Mouse (Mus musculus) adrenal gland, adult 2 months (tissue): ENCODE results near the gene Ank3. TPM values are rescaled to one million over a fixed set of nuclear protein-coding genes. Genes with fewer than 3 reads are reported as not detected.

Experiments
- DNase-seq: peaks from one replicate; pipeline ENCODE4 v3.0.0; 2021
- polyA plus RNA-seq: library from polyadenylated mRNA; depleted of rRNA; stranded (reverse); fragments of >200 nt; gene quantifications from 2 replicates; pipeline ENCODE4 v1.2.3, GENCODE M21; 2012
- total RNA-seq, 2 experiments: library from RNA; stranded (reverse); gene quantifications; 2 replicates each; pipeline ENCODE4 v1.2.3; 2021

The Ank3 gene
- total and polyA plus RNA-seq, 3 experiments = 0.79 to 12.9 (median 10.2) TPM

DNA sequence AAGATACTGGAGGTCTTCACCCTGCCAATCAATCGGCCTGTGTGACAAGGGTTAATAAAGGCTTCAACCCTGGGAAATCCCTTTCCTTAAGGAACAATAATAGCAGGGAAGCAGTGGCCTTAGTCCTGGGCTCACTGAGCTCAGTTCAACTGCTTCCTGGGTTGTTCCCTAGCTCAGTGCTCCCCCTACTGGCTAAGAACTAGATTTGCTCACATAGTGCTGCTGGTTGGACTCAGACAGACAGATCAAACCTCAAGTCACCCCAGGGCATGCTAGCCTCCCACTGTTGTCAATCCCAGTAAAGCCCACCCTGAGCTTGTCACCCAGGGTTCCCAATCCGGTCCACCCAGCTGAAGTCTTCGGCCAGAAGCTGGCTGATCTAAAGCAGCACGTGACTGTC, 447.2 kb downstream of the Ank3 start:
- DNase-seq = peak; percentile 41

DNA sequence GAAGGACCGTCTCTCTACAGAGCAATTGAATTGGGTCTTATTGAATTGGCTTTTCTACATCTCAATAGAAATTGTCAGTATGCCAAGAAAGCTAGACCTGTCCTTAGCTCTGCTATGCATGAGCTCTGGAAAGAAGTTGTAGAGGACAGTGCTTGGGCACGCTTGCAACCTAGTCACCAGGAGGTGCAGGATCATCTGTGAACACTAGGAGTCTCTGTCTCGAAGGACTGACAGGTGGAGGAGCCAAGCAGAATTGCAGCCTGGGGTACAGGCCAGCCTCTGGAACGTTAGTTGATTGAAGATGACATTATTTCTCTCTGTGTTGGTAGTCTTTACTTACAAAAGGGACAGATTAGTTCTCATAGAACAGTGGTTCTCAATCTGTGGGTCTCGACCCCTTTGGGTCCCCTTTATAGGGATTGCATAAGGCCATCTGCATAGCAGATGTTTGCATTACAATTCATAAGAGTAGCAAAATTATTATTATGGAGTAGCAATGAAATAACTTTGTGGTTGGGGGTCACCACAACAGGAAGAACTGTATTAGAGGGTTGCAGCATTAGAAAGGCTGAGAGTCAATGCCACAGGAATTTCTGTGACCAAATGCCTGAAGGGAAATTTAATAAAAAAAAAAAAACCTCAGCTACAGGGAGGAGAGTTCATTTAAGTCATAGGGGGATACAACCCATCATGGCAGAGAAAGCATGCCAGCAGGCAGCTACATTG, 454.0 kb downstream of the Ank3 start:
- no peak for DNase-seq

DNA sequence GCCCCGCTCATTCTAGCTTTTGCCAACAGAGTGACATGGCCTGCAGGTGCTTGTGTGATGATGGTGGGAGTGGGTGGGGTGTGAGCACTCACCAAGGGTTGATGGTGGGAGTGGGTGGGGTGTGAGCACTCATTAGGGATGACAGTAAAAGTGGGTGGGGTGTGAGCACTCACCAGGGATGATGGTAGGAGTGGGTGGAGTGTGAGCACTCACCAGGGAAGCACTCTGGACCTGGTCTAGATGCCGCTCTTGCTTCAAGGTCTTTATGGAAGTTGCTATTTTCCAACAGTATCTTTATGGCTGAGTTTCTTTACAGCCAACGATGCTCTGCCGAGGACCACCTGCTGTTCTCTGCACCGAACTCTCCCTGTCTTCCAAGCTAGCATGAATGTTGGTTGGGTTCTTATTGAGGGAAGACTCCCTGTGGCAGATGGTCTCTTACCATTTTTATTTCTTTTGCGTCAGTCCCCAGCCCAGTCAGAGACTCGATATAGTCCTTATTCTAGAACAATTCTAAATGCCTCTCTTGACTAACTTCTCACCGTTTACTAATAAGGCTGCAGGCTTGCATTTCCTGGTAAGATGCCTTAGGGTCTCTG, 456.1 kb downstream of the Ank3 start:
- no peak for DNase-seq

DNA sequence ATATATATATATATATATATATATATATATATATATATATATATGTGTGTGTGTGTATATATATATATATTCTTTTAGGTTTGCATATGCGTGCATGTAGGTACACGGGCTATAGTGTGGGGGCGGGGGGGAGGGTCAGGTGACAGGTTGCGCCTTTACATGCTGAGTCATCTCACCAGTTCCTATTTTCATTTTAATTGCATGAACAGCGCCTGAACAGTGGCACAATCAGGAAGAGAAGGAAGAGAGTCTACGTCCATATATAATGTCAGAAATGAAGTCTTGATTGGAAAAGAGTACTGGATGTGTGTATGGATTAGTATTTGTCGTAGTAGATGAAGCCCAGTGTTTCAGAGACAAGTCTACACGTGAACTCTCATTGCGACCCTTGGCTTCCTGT, 459.4 kb downstream of the Ank3 start:
- DNase-seq = no peak

DNA sequence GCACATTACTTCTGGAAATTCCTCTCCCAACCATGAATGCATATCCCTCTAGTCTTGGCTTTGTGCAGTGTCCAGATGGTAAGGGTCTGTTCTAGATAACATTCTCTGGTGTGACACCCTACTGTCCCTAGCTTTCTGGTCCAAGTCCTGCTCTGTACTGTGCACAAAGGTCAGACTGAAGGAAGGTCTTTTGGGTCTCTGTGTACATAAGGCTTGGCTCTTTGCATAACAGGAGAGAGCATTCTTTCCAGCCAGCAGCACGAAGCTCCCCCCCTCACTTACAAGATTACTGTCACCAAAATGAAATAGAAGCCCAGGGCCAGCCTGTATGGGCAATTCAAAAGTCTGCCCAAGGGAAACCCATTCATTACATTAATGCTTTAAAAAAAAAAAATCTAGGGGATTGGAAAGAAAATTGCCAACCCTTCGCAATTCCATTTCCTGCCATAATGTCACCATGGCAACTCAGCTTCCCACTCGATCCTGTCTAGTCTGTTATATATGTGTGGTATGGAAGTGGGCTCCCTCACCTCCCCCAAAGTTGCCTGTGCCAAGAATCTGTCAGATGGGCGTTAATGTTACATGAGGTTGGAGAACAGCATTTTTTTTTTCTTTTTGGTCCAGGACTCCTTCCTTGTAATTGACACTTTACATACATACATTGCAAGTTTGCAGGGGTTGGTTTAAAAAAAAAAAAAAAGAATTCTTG, 460.5 kb downstream of the Ank3 start:
- DNase-seq = no peak

DNA sequence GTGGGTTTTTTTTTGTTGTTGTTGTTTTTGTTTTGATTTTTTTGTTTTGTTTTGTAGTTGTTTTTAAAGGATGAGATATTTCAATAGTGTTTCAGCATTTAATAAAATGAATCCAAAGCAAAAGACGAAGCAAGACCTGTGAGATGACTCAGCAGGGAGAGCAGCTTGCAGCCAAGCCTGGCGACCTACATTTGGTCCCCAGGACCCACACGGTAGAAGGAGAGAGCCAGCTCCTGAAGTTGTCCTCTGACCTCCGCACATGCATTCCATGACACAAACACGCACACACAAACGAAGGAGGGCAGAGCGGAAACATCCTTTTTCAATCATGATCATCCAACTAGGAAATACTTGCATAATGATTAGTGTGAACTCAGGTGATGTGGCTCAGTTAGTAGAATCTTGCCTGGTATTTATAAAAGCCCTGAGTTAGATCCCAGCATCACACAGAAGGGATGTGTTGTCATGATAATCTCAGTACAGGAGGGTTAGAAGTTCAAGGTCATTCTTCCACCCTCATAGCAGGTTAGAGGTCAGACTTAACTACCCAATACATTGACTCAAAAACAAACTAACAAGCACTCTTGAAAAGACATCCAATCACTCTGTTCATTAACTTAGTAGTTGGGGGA, 461.4 kb downstream of the Ank3 start:
- no peak for DNase-seq

DNA sequence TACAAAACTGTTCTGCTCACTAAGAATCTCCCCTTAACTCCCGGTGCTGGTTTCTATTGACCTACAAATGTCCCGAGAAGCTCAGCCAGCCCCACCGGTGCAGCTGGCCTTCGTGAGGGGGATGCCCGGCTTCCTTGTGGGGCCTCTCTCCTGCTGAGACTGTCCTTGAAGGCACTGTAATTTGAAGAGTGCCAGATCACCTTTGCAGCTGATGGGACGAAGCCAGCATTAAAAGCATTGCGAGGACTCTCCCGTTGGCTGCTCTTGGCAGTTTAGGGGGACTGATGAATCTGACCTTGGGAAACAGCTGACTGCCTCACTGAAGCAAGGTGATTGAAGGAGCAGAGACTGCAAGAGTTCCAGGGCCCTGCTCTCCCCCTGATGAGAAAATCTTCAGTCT, 464.3 kb downstream of the Ank3 start:
- no peak for DNase-seq

DNA sequence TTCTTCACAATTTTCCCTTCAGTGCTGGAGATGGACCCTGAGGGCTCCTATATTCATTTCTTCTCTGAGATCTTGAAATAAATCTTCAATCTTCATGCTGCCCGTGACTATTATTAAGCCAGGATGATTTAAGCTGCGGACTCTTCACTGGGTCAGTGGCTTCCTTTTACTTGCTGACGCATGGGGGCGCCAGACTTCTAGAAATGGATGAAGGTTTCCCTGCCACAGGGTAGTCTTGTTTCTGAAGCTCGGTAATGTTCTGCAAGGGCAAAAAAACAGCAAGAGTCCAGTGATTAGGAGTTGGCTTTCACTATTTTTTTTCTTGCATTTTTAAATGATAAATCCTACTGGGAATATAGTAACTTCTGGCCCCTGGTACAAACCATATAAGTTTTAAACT, 471.8 kb downstream of the Ank3 start:
- peak; percentile 84 for DNase-seq

DNA sequence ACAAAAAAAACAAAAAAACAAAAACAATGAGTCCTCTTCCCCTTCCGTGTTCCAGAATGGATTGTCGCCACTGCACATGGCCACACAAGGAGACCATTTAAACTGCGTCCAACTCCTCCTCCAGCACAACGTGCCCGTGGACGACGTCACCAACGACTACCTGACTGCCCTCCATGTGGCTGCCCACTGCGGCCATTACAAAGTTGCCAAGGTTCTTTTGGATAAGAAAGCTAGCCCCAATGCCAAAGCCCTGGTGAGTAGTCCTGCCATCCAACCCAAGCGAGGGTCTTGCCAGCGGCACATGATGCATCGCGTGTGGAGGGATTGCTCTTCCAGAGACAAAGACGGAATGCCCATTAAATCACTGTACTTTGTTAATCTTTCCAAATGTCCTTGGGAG, 472.4 kb downstream of the Ank3 start:
- DNase-seq = peak; percentile 59

DNA sequence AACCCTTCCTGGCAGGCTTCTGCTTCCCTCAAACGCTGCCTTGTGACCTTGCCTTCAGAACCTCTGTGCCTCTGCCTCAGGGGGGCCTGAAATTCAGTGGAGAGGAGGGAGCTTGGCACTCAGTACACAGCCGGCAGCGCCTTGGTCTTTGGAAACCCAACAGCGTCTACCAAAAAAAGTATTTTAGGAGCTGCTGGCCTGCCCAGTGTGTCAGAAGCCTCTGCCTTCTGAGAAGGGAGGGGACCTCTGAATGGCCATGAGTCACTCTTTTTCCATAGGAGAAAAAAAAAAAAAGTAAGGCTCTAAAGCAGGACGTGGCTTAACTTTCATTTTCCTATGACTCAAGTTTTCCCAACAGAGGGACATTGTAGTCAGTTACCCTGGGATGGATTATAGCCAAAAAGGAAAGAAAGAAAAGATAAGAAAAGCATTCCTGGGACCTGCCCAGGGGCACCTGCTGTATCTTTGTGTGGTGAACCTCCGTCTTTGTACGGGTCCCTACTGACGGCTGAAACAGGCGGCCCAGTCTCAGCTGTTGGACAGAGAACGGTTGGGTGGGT, 473.7 kb downstream of the Ank3 start:
- peak; percentile 71 for DNase-seq

DNA sequence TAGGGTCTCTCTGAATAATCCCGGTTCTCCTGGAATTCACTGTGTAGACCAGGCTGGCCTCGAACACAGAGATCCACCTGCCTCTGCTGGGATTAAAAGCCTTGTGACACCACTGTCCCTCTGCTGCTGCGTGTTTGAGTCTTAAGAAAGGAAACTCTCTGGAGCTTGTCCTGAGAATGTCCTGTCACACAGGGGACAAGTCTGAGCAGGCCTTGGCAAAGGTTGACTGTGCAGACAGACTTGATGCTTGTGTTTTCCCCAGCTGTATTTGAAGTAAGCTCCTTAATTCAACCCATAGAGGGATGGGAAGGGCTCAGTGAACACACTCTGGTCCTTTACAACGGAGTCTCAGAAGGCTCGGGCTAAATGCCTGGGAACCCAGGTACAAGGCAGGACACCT, 474.3 kb downstream of the Ank3 start:
- no peak for DNase-seq

DNA sequence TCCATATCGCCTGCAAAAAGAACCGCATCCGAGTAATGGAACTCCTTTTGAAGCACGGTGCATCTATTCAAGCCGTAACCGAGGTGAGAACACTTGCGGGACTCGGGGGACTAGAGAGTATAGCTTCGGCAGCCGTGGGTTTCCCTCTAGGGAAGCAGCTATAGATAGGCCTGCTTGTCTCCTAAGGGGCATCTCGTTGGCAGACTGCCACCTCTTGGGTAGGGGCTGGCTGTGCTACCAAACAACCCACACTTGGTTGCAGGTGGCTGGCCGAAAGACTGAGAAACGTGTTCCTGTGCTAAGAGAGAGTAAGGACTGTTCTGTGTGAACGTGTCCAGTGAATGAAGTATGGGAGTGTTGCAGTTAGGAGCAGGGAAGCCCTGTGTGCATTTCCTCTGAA, 476.2 kb downstream of the Ank3 start:
- no peak for DNase-seq

DNA sequence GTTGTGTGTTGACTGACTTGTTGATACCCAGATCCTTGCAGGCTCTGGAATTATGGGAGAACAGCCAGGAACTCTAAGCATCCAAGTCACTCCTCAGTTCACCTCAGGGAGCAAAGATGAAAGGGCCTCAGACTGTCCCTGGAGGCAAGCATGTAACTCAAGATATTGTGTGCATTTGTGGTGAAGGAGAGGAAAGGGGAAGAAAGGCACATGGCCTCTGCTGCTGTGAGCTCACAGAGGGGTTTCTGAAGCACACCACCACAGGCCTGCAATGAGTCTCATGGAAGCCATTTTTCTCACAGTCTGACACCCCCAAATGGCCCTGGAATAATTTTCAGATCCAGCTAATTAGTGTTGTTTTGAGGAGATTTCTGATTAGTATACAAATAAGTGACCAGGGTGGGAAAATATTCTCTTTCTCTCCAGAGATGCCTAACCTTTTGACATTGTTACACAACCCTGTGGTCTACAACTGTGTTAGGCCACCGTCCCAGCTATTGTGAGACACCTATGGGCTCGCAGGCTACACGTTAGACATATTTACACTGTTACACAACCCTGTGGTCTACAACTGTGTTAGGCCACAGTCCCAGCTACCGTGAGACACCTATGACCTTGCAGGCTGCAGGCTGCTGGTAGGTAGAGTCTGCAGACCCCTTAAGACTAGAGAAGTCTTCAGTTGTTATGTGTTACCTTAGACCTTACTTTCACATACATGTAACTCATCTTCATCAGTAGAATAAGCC, 485.5 kb downstream of the Ank3 start:
- no peak for DNase-seq

DNA sequence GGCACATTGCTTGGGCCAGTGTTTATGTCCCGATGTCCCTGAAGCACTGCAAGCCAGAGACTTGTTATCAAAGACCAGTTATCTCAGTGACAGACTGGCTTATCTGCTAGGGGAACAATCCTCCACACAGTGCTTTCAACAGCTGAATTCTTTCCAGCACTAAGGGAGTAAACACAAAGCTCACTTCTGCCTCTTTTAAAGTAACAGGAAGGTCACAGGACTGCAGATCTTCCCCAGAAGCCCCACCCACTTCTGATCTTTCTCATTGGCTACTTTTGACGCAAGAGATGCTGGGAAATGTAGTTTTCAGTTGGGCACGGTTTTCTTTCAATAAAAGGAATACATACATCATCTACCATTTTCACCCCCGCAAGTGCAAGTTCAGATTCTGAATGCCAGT, 489.8 kb downstream of the Ank3 start:
- DNase-seq = peak; percentile 75

DNA sequence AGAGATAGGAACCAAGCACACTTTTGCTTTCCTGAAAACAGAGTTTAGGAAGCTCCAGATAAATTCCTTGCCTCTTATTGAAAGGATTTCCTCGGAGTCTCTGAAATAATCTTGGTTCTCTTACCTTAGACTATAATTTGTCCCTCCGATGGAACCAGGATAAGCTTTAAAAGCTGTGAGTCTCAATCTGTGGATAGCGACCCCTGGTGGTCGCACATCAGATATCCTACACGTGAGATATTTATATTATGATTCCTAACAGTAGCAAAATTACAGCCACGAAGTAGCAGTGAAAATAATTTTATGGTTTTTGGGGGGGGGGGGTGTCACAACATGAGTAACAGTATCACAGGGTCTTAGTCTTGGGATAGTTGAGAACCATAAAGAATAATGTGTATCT, 491.2 kb downstream of the Ank3 start:
- no peak for DNase-seq

DNA sequence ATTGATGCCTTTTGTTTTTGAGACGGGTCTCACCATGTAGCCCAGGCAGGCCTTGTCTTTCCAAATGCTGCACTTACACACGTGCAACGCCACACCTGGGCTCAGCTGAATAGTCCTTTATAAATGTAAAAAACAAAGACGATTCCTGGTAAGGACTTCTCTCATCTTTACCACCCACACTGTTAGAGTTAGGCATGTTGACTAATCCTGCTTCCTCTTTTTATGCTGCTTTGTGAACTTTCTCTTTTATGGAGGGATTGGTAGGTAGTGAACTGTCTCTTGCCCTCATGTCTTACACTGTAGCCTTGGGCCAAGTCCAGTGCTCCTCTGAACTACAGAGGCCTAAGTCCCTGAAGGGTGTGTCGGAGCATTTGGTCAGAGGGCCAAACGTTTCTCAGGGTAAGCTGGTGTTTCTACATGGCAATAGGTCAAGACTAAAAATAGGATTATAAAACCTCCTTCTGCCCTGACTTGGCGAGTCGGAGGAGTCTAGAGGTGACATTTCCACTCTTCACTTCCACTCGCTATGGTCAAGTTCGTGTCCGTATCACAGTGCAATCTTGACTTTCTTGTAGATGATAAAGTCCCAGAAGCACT, 491.9 kb downstream of the Ank3 start:
- DNase-seq = no peak

DNA sequence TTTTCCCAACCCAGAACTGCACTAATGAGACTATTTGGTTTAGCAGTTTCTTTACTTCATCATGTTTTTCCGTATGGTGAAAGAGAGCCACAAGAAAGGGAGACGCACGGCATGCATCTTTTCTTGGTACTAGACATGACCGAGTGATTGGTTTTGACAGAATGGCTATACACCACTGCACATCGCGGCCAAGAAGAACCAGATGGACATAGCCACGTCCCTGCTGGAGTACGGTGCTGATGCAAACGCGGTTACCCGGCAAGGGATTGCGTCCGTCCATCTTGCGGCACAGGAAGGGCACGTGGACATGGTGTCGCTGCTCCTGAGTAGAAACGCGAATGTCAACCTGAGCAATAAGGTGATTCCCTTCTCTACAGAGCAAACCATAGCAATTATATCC, 493.6 kb downstream of the Ank3 start:
- DNase-seq = no peak

DNA sequence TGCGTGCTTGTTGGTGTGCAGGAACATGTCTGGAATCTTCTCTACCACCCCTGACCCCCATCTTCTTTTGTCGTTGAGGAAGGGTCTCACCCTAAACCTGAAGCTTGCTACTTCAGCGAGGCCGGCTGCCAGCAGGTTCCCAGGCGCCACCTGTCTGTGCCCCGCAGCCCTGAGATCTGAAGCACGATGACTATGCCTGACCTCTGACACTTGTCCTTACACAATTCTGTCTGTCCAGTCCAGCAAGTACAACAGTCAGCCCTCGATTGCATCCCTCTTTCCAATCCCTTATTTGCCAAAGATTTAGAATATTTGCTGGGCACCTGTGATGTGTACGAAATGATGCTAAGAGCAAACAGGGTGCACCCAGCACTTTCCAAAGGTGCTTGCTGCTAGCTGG, 497.0 kb downstream of the Ank3 start:
- peak; percentile 20 for DNase-seq

DNA sequence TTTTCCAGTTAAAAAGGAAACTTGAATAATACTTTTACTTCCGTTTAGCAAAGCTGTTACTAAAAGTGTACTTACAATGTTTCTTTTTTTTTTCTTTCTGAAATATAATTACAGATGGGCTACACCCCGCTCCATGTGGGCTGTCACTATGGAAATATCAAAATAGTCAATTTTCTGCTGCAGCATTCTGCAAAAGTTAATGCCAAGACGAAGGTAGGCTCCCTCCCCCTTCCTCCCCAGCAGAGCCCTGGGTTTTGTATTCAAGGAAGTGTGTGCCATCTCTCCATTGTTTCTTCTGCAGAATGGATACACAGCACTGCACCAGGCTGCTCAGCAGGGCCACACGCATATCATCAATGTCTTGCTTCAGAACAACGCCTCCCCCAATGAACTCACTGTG, 499.4 kb downstream of the Ank3 start:
- no peak for DNase-seq

DNA sequence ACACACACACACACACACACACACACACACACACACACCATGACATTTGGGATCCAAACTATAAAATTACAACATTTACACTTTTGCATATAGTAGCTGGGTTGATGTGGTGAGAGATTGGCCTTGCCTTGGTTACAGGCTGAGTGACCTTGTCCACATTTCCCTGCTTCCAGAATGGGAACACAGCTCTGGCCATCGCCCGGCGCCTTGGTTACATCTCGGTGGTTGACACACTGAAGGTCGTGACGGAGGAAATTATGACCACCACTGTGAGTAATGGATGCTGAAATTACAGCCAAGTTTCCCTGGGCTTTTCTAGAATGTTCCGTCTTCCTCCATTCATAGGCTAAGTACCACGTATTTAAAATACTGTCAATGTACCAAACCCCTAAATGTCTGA, 500.2 kb downstream of the Ank3 start:
- peak; percentile 68 for DNase-seq

DNA sequence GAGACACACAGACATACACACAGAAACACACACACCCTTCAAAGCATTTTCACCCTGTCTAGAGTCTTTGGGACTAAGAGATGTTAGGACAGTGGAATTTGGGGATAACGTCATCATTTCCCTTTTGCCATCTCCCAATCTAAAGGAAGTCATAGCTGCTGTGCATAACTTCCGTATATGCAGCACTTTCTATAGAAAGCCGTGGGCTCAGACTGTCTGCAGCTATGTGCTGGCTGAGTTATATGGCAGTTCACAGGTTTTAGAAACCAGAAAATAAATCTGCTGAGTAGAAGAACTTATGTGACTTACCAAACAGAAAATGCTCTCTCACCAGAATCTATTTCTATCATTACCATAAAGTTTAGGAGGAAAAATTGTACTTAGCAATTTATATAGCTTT, 501.2 kb downstream of the Ank3 start:
- DNase-seq = no peak

DNA sequence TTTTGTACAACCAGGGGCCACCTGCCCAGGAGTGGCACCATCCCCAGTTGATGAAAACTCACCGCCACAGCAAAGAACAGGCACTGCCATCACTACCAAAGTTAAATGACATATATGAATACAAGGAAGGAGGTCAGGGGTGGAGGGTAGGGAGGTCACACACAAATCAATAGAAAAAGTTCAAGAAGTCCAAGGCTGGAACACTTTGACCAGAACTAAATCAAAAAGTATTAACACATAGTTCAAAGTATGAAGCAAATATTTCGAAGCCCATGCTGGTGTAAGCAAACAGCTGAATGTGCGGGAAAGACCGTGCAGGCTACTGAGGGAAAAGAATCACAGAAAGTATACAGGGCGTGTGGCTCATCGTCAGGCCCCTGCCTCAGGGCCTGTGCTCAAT, 503.5 kb downstream of the Ank3 start:
- no peak for DNase-seq
